In the genomic region with DNA sequence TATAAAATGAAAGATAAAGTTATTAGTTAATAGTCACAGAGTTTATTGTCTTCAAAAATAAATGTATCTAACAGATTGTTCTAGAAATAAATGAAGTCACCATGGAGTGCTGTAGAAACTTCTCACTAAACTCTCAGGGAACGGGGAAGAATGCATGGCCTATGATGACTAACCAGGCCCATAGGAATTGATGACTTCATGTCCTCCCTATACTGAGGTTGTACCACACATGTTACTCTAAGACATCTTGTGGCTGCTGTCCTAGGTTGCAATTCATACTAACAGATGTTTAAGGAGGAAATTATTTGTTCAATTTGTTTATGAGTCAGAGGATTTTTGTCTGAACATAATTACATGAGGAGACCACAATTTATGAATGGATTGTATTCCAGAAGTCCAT, we compare ENCODE assay signal across 21 mouse cellular contexts.
"Had no signal": no experiment of that assay in that cellular context is flagged by ENCODE, and none has a peak within 500 bp of the region (broad histone marks: within the 10 kb centered on the region; RNA-seq: fewer than 3 reads in every experiment).

No protein-coding gene starts in this region.

- DNase-seq: lung, adult 2 months; lung, postnatal 14 days; lung, postnatal 4 days; midbrain, embryonic 14.5 days; retina, postnatal 1 day; right cerebral cortex, adult 18-20 months; right cerebral cortex, postnatal 25 days; right cerebral cortex, postnatal 4 days; spleen, adult 18-20 months; thymus, adult 18-20 months; thymus, postnatal 25 days; thymus, postnatal 4 days had no signal

- H3K27me3 ChIP-seq: lung, embryonic 15.5 days; midbrain, embryonic 12.5 days; neural tube, embryonic 13.5 days; neural tube, embryonic 15.5 days had no signal

- ATAC-seq: lung, postnatal 0 days; midbrain, embryonic 16.5 days had no signal

- H3K36me3 ChIP-seq: lung, embryonic 15.5 days; midbrain, embryonic 10.5 days; midbrain, embryonic 12.5 days; neural tube, embryonic 13.5 days; neural tube, embryonic 15.5 days had no signal

- H3K4me3 ChIP-seq: lung, embryonic 15.5 days; midbrain, embryonic 10.5 days; midbrain, embryonic 12.5 days; myocyte; neural tube, embryonic 13.5 days; neural tube, embryonic 15.5 days had no signal

- H3K27ac ChIP-seq: liver, embryonic 14.5 days; lung, embryonic 15.5 days; midbrain, embryonic 10.5 days; midbrain, embryonic 12.5 days; neural tube, embryonic 13.5 days; neural tube, embryonic 15.5 days had no signal

- H3K4me1 ChIP-seq: lung, embryonic 15.5 days; midbrain, embryonic 10.5 days; midbrain, embryonic 12.5 days; neural tube, embryonic 13.5 days; neural tube, embryonic 15.5 days had no signal

- H3K9ac ChIP-seq: liver, embryonic 14.5 days; lung, embryonic 15.5 days; midbrain, embryonic 12.5 days; neural tube, embryonic 13.5 days; neural tube, embryonic 15.5 days had no signal

- H3K9me3 ChIP-seq: lung, embryonic 15.5 days; midbrain, embryonic 10.5 days; midbrain, embryonic 12.5 days; neural tube, embryonic 13.5 days; neural tube, embryonic 15.5 days had no signal

- H3K4me2 ChIP-seq: lung, embryonic 15.5 days; midbrain, embryonic 12.5 days; neural tube, embryonic 13.5 days; neural tube, embryonic 15.5 days had no signal
